Comparison of ENCODE assay signal across 7 mouse cellular contexts in the genomic region with DNA sequence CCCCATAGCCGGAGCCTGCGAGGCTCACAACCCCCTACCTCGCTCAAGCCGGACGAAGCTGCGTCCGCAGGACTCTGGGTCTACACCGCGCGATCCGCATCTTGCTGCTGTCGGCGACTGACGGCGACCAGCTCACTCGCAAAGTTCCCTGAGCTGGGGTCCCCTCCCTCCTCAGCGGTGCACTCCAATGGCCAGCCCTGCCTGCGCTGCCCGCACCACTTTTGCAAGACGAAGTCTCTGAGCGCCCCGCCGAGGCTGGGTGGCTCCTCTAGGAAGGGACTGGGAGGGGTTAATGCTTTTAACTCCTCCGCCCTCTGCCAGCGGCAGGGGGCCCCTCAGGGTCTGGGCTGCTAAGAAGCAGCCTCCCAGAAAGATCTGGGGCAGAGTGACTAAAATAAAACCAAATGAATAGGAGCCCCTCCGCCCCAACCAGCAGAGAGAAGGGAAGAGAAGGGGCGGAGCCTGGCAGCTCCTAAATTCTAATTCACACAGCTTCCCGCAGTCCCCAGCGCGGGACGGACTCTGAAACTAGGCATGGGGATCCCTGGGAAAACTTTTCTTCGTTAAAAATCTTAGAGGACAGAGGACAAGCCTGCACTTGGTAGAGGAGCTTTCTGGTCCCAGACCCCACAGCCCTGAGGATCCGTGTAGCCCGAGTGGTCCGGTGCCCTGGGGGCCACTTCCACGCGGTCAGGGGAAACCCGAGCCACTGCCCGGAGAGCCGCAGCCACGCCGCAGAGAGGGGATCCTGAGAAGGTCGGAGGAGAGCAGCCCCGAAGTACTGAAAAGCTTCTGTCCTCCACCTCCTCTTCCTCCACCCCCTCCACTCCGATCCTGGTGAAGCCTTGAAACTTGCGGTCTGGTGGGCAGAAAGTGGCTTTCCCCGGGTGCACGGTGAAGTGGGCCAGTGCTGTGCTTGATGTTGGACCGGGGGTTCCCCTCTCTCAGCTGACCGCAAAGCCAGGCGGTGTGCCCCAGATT. TPM values are rescaled to one million over a fixed set of nuclear protein-coding genes. Genes with fewer than 3 reads are reported as not detected.
DNase-seq lines count a peak whose midpoint lies in the region; ATAC-seq lines count a peak whose summit lies in the region.

A gene (minus strand): TSS at position 402 of the 981 bp plus-strand sequence.

- intact Hi-C loops in left cerebral cortex, postnatal 4 days (cut with DNase I), result loop anchor here (10.0 kb wide), 1 partner anchor 220 kb away; no protein-coding TSS in a partner anchor

- peak; percentile 91 for ATAC-seq in intestine, embryonic 15.5 days
- ATAC-seq in midbrain, embryonic 11.5 days (ENCODE audit: low FRiP score), result peak; percentile 92

- H3K9me3 ChIP-seq in intestine, embryonic 15.5 days, result no peaks in the 10 kb centered on the region
- no peaks in the 10 kb centered on the region for H3K9me3 ChIP-seq in midbrain, embryonic 11.5 days (ENCODE audit: control insufficient read depth, low read length)

- no peaks in the 10 kb centered on the region for H3K36me3 ChIP-seq in intestine, embryonic 15.5 days
- no peaks in the 10 kb centered on the region for H3K36me3 ChIP-seq in midbrain, embryonic 11.5 days (ENCODE audit: control insufficient read depth, insufficient read depth, low read length)

- no peaks in the 10 kb centered on the region for H3K27me3 ChIP-seq in intestine, embryonic 15.5 days (replicated peaks)
- no peaks in the 10 kb centered on the region; the same call in 1 of the 2 replicates for H3K27me3 ChIP-seq in midbrain, embryonic 11.5 days (ENCODE audit: control insufficient read depth, insufficient read depth, low read length)

- H3K27ac ChIP-seq in intestine, embryonic 15.5 days, result peak within 1 kb of the TSS; percentile 66
- H3K27ac ChIP-seq in midbrain, embryonic 11.5 days (ENCODE audit: low read depth, low read length), result peak within 1 kb of the TSS; percentile 63

- H3K4me3 ChIP-seq in intestine, embryonic 15.5 days (replicated peaks), result peak within 1 kb of the TSS; percentile 56
- peak within 1 kb of the TSS; percentile 47 for H3K4me3 ChIP-seq in midbrain, embryonic 11.5 days (ENCODE audit: low read depth, low read length)

- H3K9ac ChIP-seq in intestine, embryonic 15.5 days, result peak within 1 kb of the TSS; percentile 64
- H3K9ac ChIP-seq in midbrain, embryonic 11.5 days (ENCODE audit: low read length), result peak within 1 kb of the TSS; percentile 79

- no peaks in the 10 kb centered on the region; the same call in 1 of the 2 replicates for H3K4me1 ChIP-seq in intestine, embryonic 15.5 days (replicated peaks)
- H3K4me1 ChIP-seq in midbrain, embryonic 11.5 days (ENCODE audit: control insufficient read depth, insufficient read depth, low read length), result no peaks in the 10 kb centered on the region; the same call in 1 of the 2 replicates

- WGBS in intestine, embryonic 15.5 days, result 2% methylated on average over 51 of the region's 51 CpGs
- under 1% methylated on average over 51 of the region's 51 CpGs for WGBS in midbrain, embryonic 11.5 days

- DNase-seq in adrenal gland, adult 8-10 months, result peak; percentile 55
- peak; percentile 79 for DNase-seq in embryo, embryonic 11.5 days (ENCODE audit: low read depth, low spot score)
- peak; percentile 29 to 74 for DNase-seq in gastrocnemius, postnatal 4 days (ENCODE audit: low spot score in 2 of 2)
- DNase-seq in left cerebral cortex, postnatal 4 days, result peak; percentile 76
- peak; percentile 97 for DNase-seq in midbrain, embryonic 11.5 days (ENCODE audit: low spot score, missing footprints)
- DNase-seq in spleen, adult 12 weeks (ENCODE audit: low spot score), result peak; percentile 52

- peak within 1 kb of the TSS; percentile 92 for H3K4me2 ChIP-seq in intestine, embryonic 15.5 days (replicated peaks)
- peak within 1 kb of the TSS; percentile 80 for H3K4me2 ChIP-seq in midbrain, embryonic 11.5 days

RNA-seq across cellular contexts. Expression of the gene that starts here (rescaled TPM):
- total RNA-seq in adrenal gland, adult 8-10 months (2022), result 10 to 100 TPM; 14.7 to 17.5 (median 15.3) TPM
- total RNA-seq in gastrocnemius, postnatal 4 days (2021), result 10 to 100 TPM; 25.4 to 26.6 TPM
- polyA plus RNA-seq in intestine, embryonic 15.5 days (2015; fragmentation: Nextera tagmentation; extraction: Ambion mirVana), result 14.6 and 16.5 TPM in 2 replicates
- total RNA-seq in left cerebral cortex, postnatal 4 days (2021), result 10 to 100 TPM; 27.0 to 27.5 TPM
- 16.6 and 17.9 TPM in 2 replicates for polyA plus RNA-seq in midbrain, embryonic 11.5 days (2014; fragmentation: Nextera tagmentation; extraction: Ambion mirVana)

Comparison
In these comparisons a context has a peak if more than half of its experiments do, and no peak if none do; other contexts are left out.
1. Peak in every context shown above with its lines: DNase-seq, ATAC-seq, H3K4me3 ChIP-seq and H3K27ac ChIP-seq.